Mouse (Mus musculus): ENCODE results near the gene Btg1-ps1. TPM values are rescaled to one million over a fixed set of nuclear protein-coding genes. Genes with fewer than 3 reads are reported as not detected.
"Not testable (repeated sequence)": the region's sequence is repeated elsewhere in the genome, so short reads cannot be mapped to it uniquely, and the experiment has no call there.

The Btg1-ps1 gene
- total RNA-seq (2014; fragmentation: Nextera tagmentation) (not detected in 2 replicates), total RNA-seq (2017) (not detected in 2 replicates)

DNA sequence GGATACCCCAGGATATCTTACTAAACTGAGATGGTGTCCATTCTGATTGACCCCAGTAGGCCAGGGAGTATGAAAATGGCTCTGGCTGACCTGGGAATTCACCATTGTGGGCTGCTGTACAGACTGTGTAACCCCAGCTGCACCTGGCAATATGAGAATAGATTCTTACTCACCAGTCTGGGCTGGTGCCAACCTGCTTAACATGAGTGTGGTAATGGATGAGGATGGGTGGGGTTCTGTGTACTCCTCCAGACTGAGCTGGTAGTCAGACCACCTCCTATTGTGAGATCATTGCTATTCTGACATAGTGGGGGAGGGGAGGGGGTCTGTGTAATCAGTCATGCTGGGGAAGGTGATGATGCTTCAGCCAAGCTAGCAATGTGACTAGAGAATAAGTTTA, at the start of gene Btg1-ps1:
Gene Btg1-ps1 (minus strand): TSS at position 219 of the 400 bp plus-strand sequence.
- not testable (repeated sequence) for ATAC-seq (replicated peaks; ENCODE audit: poor library complexity, severe bottlenecking)

DNA sequence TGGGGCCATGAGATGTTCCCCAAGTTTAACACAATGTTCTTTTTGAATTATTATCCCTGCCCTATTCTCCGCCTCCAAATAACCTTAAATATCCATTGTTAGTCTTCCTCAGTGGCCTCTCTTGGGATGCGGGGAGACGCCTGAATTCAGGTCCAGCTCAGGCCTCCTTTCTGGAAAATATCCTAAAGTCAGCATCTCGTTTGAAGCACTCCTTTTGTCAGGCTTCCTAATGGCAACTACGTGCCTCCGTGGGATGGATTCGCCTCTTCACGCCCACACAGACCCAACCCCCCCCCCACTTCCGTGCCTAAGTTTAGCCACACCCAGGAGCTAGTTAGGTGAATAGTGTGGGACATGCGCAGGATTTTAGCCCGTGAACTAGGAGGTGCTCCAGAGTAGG, 47.6 kb upstream of the Btg1-ps1 start, which contains the start of gene Rhox10:
Gene Rhox10 (plus strand): TSS at position 301 of the 400 bp plus-strand sequence.
- no peak for ATAC-seq (replicated peaks; ENCODE audit: poor library complexity, severe bottlenecking)

DNA sequence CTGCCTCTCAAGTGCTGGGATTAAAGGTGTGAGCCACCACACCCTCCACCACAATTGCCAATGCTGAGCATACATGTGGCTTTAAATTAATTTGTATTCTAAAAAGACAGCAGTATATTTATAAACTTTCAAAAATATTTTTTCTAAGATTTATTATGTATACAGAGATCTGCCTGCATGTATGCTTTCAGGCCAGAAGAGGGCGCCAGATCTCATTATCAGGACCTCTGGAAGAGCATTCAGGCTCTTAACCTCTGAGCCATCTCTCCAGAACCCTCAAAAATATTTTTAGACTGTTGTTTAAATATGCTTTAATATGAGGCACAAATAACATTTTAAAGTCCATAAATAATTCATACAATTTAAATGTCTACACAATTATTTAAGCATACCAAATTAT, 42.9 kb upstream of the Btg1-ps1 start:
- no peak for ATAC-seq (replicated peaks; ENCODE audit: poor library complexity, severe bottlenecking)

DNA sequence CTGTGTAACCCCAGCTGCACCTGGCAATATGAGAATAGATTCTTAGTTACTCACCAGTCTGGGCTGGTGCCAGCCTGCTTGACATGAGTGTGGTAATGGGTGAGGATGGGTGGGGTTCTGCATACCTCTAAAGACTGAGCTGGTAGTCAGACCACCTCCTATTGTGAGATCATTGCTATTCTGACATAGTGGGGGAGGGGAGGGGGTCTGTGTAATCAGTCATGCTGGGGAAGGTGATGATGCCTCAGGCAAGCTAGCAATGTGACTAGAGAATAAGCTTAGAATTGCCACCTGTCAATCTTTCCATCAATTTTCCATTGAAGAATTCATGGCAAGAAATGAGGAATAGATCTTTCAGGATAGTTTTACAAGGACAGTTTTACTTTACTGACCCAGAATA, 24.4 kb upstream of the Btg1-ps1 start, which contains the start of gene Btg1-ps2:
Gene Btg1-ps2 (minus strand): TSS at position 101 of the 400 bp plus-strand sequence.
- ATAC-seq (replicated peaks; ENCODE audit: poor library complexity, severe bottlenecking) = not testable (repeated sequence)

DNA sequence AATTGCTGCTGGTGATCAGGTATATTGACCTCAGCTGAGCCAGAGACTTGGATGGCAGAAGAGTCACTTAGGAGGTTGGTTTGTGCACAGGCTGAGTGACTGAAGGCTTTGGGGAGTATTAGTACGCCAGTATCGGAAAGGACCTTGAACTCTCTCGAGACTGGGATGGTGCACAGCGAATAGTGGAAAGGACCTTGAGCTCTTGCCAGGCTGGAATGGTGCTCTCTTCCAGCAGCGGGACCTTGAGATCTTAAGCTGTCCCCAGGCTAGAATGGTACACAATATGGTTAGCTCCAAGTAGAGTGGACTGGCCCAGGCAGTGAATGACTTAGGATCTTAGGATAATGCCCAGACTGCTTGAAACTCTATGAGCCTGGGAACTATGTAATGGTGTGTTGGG, 21.1 kb upstream of the Btg1-ps1 start:
- no peak for ATAC-seq (replicated peaks; ENCODE audit: poor library complexity, severe bottlenecking)

DNA sequence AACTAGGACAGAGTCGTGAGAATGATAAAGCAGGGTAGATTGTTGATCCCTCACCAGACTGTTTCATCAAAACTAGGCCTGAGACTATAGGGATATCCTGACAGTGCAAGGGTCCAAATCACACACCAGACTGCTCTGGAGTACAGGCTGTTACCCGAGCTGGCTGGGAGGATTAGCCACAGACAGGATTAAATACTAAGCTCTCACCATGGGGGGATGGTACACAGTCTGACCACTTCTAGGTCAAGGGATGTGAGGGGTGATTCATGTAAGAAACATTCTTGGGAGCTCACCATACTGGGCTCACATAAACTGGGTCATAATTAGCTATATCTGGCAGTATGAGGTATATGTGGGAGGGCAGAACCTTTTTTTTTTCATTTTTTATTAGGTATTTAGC, 15.2 kb upstream of the Btg1-ps1 start:
- no peak for ATAC-seq (replicated peaks; ENCODE audit: poor library complexity, severe bottlenecking)

DNA sequence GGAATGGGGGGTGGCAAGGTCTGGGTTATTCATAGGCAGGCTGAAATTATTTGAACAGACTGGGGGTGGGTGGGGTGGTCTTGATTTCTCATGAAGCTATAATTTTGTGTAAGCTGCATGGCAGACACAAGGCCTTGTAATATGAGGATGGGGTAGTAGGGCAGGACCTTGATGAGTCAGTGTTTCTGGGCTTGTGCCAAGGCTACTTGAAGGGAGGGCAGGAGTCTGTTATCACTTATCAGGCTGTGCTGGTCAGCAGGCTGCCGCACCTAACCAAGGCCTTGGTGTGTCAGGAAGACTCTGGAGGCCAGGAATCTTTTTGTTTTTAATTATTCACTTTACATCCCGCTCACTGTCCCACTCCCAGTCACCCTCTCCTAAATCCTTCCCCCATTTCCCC, 9.9 kb downstream of the Btg1-ps1 start:
- ATAC-seq (replicated peaks; ENCODE audit: poor library complexity, severe bottlenecking) = no peak

Other genes starting within 250 kb of the Btg1-ps1 start
- not detected in 2 replicates for gene Rhox5, start 214.0 kb downstream of the Btg1-ps1 start, total RNA-seq (2014; fragmentation: Nextera tagmentation)
- gene Rhox5, start 214.0 kb downstream of the Btg1-ps1 start, total RNA-seq (2017) = not detected in 2 replicates
- not detected in 2 replicates for gene Rhox6, start 191.9 kb downstream of the Btg1-ps1 start, total RNA-seq (2014; fragmentation: Nextera tagmentation)
- gene Rhox6, start 191.9 kb downstream of the Btg1-ps1 start, total RNA-seq (2017) = not detected in 2 replicates
- gene Rhox7a, start 187.1 kb downstream of the Btg1-ps1 start, total RNA-seq (2014; fragmentation: Nextera tagmentation) = not detected in 2 replicates
- not detected in 2 replicates for gene Rhox7a, start 187.1 kb downstream of the Btg1-ps1 start, total RNA-seq (2017)
- 0.21 TPM in 1 of 2 replicates, not detected in the other for gene Rhox8, start 139.9 kb downstream of the Btg1-ps1 start, total RNA-seq (2014; fragmentation: Nextera tagmentation)
- not detected in 2 replicates for gene Rhox8, start 139.9 kb downstream of the Btg1-ps1 start, total RNA-seq (2017)
- gene Rhox7b, start 121.6 kb downstream of the Btg1-ps1 start, total RNA-seq (2014; fragmentation: Nextera tagmentation) = not detected in 2 replicates
- gene Rhox7b, start 121.6 kb downstream of the Btg1-ps1 start, total RNA-seq (2017) = not detected in 2 replicates
- not detected in 2 replicates for gene Rhox9, start 117.0 kb downstream of the Btg1-ps1 start, total RNA-seq (2014; fragmentation: Nextera tagmentation)
- not detected in 2 replicates for gene Rhox9, start 117.0 kb downstream of the Btg1-ps1 start, total RNA-seq (2017)
- not detected in 2 replicates for gene Btg1-ps2, start 24.3 kb upstream of the Btg1-ps1 start, total RNA-seq (2014; fragmentation: Nextera tagmentation)
- gene Btg1-ps2, start 24.3 kb upstream of the Btg1-ps1 start, total RNA-seq (2017) = not detected in 2 replicates
- gene Rhox10, start 47.7 kb upstream of the Btg1-ps1 start, total RNA-seq (2014; fragmentation: Nextera tagmentation) = not detected in 2 replicates
- gene Rhox10, start 47.7 kb upstream of the Btg1-ps1 start, total RNA-seq (2017) = not detected in 2 replicates
- gene Rhox11, start 66.3 kb upstream of the Btg1-ps1 start, total RNA-seq (2014; fragmentation: Nextera tagmentation) = not detected in 2 replicates
- not detected in 2 replicates for gene Rhox11, start 66.3 kb upstream of the Btg1-ps1 start, total RNA-seq (2017)
- not detected in 2 replicates for gene Rhox12, start 92.1 kb upstream of the Btg1-ps1 start, total RNA-seq (2014; fragmentation: Nextera tagmentation)
- not detected in 2 replicates for gene Rhox12, start 92.1 kb upstream of the Btg1-ps1 start, total RNA-seq (2017)
- not detected in 2 replicates for gene Rhox13, start 102.4 kb upstream of the Btg1-ps1 start, total RNA-seq (2014; fragmentation: Nextera tagmentation)
- gene Rhox13, start 102.4 kb upstream of the Btg1-ps1 start, total RNA-seq (2017) = not detected in 2 replicates
- 14.4 and 20.8 TPM in 2 replicates for gene Zbtb33, start 171.0 kb upstream of the Btg1-ps1 start, total RNA-seq (2014; fragmentation: Nextera tagmentation)
- 15.8 and 21.2 TPM in 2 replicates for gene Zbtb33, start 171.0 kb upstream of the Btg1-ps1 start, total RNA-seq (2017)
- not detected in 2 replicates for gene Tmem255a, start 233.6 kb upstream of the Btg1-ps1 start, total RNA-seq (2014; fragmentation: Nextera tagmentation)
- gene Tmem255a, start 233.6 kb upstream of the Btg1-ps1 start, total RNA-seq (2017) = 0.26 TPM in 1 of 2 replicates, not detected in the other

Data from granulocyte monocyte progenitor cell, adult 5-6 weeks (primary cell).